Mouse (Mus musculus) hindbrain, embryonic 11.5 days (tissue): ENCODE measurements around the gene Sec63. TPM values are rescaled to one million over a fixed set of nuclear protein-coding genes. Genes with fewer than 3 reads are reported as not detected.

ENCODE experiments used
- ATAC-seq: fragments of 200-750 bp; cut with Nextera tagmentation; 2 replicates; pipeline ENCODE4 v1.8.0; 2017; ENCODE audit warnings: mild to moderate bottlenecking, moderate TSS enrichment, moderate library complexity; ENCODE audit not compliant: low FRiP score
- DNase-seq: peaks from one replicate; pipeline ENCODE4 v3.0.0-alpha.2; 2015; ENCODE audit warnings: low spot score
- H3K27ac ChIP-seq: fragments of 300-500 bp; sonication (generic); 2 replicates; pipeline ENCODE4 v1.5.1; 2014; ENCODE audit warnings: mild to moderate bottlenecking, low read depth, low read length
- H3K27me3 ChIP-seq: fragments of 300-500 bp; sonication (generic); 2 replicates; pipeline ENCODE4 v1.6.1; 2014; ENCODE audit warnings: mild to moderate bottlenecking, low read length, moderate library complexity, mixed read lengths; ENCODE audit not compliant: control insufficient read depth, insufficient read depth
- H3K36me3 ChIP-seq: fragments of 300-500 bp; sonication (generic); 2 replicates; pipeline ENCODE4 v1.6.1; 2014; ENCODE audit warnings: mild to moderate bottlenecking, low read length, moderate library complexity, mixed read lengths; ENCODE audit not compliant: control insufficient read depth, insufficient read depth
- H3K4me1 ChIP-seq: fragments of 300-500 bp; sonication (generic); replicated peaks from 2 replicates; pipeline ENCODE4 v1.6.1; 2014; ENCODE audit warnings: low read length, mixed read lengths; ENCODE audit not compliant: control insufficient read depth, insufficient read depth
- H3K4me2 ChIP-seq: fragments of 300-500 bp; sonication (generic); replicated peaks from 2 replicates; pipeline ENCODE4 v1.6.1; 2014; ENCODE audit warnings: mild to moderate bottlenecking, low read depth, low read length
- H3K4me3 ChIP-seq: fragments of 300-500 bp; sonication (generic); 2 replicates; pipeline ENCODE4 v1.5.1; 2014; ENCODE audit warnings: low read depth, low read length
- H3K9ac ChIP-seq: fragments of 300-500 bp; sonication (generic); 2 replicates; pipeline ENCODE4 v1.6.1; 2014; ENCODE audit warnings: low read depth, low read length
- H3K9me3 ChIP-seq: fragments of 300-500 bp; sonication (generic); 2 replicates; pipeline ENCODE4 v1.6.1; 2016; ENCODE audit warnings: low read length; ENCODE audit not compliant: control insufficient read depth
- WGBS: fragments of 180-500 bp; shearing (Covaris S2); extraction: QIAGEN DNeasy Blood & Tissue Kit; methylation state at CpG from one replicate; pipeline ENCODE4 v1.1.7; 2014; 5-methylcytosine and 5-hydroxymethylcytosine counted together
- polyA plus RNA-seq: library from polyadenylated mRNA; unstranded; fragments of >200 nt; fragmentation: Nextera tagmentation; extraction: Ambion mirVana; gene quantifications from 2 replicates; pipeline ENCODE4 v1.2.1, GENCODE M21; 2014

Sec63 gene
- polyA plus RNA-seq, 1 experiment from 2014 or later = 31.5 TPM

DNA sequence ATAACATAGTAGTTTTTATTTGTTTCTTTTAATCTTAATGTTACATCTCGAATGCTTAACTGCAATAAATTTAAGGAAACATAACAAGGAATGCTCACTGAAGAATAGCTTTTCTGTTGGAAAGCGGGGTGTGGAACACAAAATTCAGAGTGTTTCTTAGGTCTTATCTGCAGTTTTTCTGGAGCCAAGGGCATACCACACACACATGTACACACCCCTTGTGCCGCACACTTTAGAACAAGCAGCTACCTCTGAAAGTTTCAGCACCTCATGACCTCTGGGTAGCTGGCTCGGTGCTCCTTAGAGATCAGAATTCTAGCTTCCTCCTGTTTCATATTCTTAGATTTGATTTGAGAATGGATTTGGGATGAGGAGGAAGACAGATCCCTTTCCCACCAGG is 101.5 kb downstream of the Sec63 start:
- Histone ChIP-seq H3K36me3 (no peaks in the 10 kb centered on the region), H3K4me3 (no peak overlapping the region), H3K9me3 (no peaks in the 10 kb centered on the region), H3K4me1 (peaks cover 7% of the 10 kb centered on the region), H3K9ac (no peak overlapping the region), H3K4me2 (no peak overlapping the region), H3K27me3 (no peaks in the 10 kb centered on the region), H3K27ac (no peak overlapping the region)
- 88% methylated on average over 4 of the region's 4 CpGs for WGBS
- ATAC-seq (no peak), DNase-seq (no peak)

DNA sequence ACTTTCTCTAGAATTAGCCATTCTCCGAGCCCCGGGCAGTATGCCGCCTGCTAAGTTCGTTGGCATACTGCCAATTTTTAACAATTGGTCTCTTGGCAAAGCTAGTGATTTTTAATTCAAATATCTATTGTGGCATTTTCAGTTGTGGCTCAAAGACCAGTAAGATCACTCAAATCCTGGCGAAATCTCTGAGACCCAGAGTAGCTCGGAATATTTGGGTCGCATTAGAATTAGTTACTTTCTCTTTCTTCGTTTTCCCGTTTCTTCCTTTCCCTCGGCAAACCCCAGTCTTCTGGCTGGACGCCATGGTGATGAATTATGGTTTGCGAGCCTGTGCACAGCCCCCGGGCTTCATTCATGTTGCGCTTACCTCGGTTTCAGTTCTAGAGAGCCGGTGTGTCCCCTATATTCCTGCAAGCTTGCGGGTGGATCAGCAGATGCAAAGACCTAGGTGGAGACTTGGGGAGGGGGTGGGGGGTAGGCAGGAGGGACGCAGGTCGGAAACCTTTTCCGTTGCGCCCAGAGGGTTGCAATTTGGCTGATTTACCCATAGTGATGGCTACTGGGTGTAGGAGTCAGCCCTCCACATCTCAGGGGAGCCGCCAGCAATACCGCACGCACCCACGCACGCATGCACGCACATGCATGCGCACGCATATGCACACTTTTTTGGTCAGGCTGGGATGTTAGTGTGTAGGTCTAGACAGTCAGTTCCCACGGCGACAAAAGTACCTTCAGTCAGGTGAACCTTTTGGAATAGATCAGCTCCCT is 102.5 kb downstream of the Sec63 start:
- Histone ChIP-seq H3K4me1 (peaks cover 7% of the 10 kb centered on the region), H3K9ac (no peak overlapping the region), H3K4me3 (no peak overlapping the region; the same call in 1 of the 2 replicates), H3K36me3 (no peaks in the 10 kb centered on the region), H3K27ac (no peak overlapping the region), H3K4me2 (peak overlapping the region; percentile 21), H3K9me3 (no peaks in the 10 kb centered on the region), H3K27me3 (no peaks in the 10 kb centered on the region)
- DNase-seq = peak; percentile 27
- ATAC-seq = peak; percentile 59; the same call in 1 of the 2 replicates
- 60% methylated on average over 31 of the region's 31 CpGs for WGBS

DNA sequence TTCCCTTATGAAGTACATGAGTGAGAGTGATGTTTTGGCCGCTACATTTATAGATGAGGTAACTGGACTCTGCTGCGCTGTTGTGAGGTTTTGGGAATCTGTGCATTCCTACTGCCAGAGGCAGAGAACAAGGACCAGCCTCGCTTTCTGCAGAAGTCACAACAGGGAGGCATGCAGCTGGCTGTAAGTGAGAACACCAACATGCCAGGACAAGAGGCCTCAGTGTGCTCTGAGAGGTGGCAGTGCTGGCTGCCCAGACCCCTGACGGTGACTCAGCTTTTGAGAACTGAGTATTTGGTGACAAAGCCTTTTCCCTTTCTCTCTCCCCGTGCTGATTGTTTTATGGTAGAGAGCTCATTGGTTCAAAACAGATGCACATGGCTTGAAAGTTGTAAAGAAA is 103.4 kb downstream of the Sec63 start:
- ATAC-seq = no peak
- Histone ChIP-seq H3K4me3 (no peak overlapping the region), H3K36me3 (no peaks in the 10 kb centered on the region), H3K4me1 (peaks cover 6% of the 10 kb centered on the region), H3K4me2 (no peak overlapping the region), H3K9ac (no peak overlapping the region), H3K9me3 (no peaks in the 10 kb centered on the region), H3K27me3 (no peaks in the 10 kb centered on the region), H3K27ac (no peak overlapping the region)
- WGBS = 55% methylated on average over 5 of the region's 5 CpGs
- peak; percentile 17 for DNase-seq

DNA sequence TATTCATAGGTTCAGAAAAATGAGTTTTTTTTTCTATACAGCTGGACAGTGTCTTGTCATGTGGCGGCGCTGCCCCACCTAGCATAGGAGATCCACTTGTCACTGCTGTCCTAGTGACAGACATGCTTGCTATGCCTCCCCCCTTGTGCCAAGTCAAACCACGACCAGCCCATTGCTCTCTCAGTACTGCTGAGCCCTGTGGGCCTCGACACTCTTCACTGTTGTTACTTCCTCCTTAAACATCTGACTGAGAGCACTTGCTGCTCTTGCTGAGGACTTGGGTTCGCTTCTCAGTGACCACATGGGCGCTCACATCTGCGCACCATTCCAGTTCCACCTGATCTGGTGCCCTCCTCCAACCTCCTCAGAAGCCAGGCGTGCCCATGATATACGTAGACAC is 107.1 kb downstream of the Sec63 start:
- WGBS = 91% methylated on average over 9 of the region's 9 CpGs

DNA sequence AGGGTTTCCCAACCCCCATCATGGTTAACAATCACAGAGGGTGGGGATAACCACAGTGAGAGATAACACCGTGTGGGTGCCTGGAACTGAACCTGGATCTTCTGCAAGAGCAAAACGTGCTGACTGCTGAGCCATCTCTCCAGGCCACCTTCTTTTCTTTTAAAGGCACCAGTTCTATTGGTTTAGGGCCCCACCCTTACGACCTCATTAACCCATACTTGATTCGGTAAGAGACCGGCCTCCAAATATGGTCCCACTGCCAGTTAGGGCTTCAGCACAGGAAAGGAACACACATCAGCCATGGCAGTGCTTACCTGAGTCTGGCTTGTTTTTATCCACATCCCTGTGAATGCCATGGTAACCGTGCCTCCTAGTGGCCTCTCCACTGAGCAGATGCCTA is 108.2 kb downstream of the Sec63 start:
- 74% methylated on average over 6 of the region's 6 CpGs for WGBS
- Histone ChIP-seq H3K36me3 (no peaks in the 10 kb centered on the region), H3K4me1 (no peaks in the 10 kb centered on the region; the same call in 1 of the 2 replicates), H3K27ac (no peak overlapping the region), H3K9ac (no peak overlapping the region), H3K4me2 (no peak overlapping the region), H3K27me3 (no peaks in the 10 kb centered on the region), H3K4me3 (no peak overlapping the region), H3K9me3 (no peaks in the 10 kb centered on the region)
- no peak for DNase-seq
- ATAC-seq = no peak

More for the DNA sequence above, 107.1 kb downstream of the Sec63 start:
- DNase-seq (no peak), ATAC-seq (no peak)
- Histone ChIP-seq H3K9ac (no peak overlapping the region), H3K4me1 (peaks cover 2% of the 10 kb centered on the region), H3K36me3 (no peaks in the 10 kb centered on the region), H3K27me3 (no peaks in the 10 kb centered on the region), H3K4me3 (no peak overlapping the region), H3K27ac (no peak overlapping the region), H3K9me3 (no peaks in the 10 kb centered on the region), H3K4me2 (no peak overlapping the region)

DNA sequence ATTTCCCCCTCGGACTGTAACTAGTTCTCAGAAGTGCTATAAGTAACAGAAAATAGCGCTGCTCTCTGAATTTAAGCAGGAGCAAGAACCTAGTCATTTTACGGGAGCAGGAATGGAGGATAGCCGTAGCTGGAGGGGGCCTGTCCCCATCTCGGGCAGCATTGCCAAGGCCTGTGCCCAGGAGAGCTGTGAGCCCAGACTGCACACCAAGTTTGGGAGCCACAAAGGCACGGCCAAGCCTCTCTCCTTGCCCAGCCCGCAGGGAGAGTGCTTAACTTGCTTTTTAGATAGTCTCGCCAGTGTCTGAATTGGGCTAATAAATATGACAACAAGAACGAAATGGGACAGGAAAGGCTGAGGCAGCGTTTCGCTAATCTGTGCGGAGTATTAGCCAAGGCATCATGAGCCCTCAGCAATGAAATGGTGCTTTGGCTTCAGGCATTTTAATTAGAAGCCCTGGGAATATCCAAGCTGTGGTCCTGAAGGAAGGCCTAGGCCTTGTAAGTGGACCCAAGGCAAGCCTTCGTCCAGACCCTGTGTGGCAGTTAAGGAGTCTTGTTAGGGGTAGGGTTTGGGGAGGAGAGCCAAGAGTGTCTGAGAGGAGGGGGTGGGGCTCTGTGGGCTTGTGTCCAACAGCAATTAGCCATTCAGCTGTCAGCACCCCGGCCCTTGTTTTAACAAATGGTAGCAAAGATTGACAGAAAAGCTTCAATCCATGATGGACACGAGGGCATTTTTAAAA is 111.1 kb downstream of the Sec63 start:
- no peak overlapping the region for H3K9ac ChIP-seq
- DNase-seq = no peak
- no peak overlapping the region for H3K4me2 ChIP-seq
- no peak for ATAC-seq
- no peaks in the 10 kb centered on the region for H3K9me3 ChIP-seq
- H3K4me1 ChIP-seq = no peaks in the 10 kb centered on the region
- no peak overlapping the region for H3K27ac ChIP-seq
- no peaks in the 10 kb centered on the region for H3K27me3 ChIP-seq
- WGBS = 88% methylated on average over 15 of the region's 15 CpGs
- H3K36me3 ChIP-seq = no peaks in the 10 kb centered on the region
- no peak overlapping the region for H3K4me3 ChIP-seq

DNA sequence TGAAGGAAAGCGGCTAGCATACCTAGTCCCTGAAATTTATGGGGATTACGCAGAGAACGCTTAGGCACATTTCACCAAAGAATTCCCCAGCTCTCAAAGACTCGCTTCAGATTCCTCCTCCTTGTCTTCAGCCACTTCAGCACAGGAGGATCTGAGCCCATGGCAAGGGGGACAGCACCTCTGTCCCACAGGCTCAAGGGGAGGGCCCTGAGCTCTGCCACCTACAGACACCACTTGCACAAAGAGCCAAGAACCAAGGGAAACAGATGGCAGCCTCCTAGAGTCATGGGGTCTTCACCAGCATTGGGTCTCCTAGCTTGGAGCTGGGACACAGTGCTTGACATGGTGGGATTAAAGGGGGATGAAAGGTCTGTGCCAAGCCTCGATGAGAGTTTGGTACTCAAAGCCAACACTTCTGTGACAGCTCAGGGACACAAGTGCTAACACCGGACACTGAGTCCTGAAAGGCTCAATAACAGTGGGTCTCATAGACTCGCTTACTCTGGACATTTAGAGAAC is 111.8 kb downstream of the Sec63 start:
- Histone ChIP-seq H3K36me3 (no peaks in the 10 kb centered on the region), H3K4me3 (no peak overlapping the region), H3K9ac (no peak overlapping the region), H3K27ac (no peak overlapping the region), H3K4me1 (no peaks in the 10 kb centered on the region), H3K4me2 (no peak overlapping the region), H3K9me3 (no peaks in the 10 kb centered on the region), H3K27me3 (no peaks in the 10 kb centered on the region)
- ATAC-seq (no peak), DNase-seq (no peak)
- 88% methylated on average over 7 of the region's 7 CpGs for WGBS

DNA sequence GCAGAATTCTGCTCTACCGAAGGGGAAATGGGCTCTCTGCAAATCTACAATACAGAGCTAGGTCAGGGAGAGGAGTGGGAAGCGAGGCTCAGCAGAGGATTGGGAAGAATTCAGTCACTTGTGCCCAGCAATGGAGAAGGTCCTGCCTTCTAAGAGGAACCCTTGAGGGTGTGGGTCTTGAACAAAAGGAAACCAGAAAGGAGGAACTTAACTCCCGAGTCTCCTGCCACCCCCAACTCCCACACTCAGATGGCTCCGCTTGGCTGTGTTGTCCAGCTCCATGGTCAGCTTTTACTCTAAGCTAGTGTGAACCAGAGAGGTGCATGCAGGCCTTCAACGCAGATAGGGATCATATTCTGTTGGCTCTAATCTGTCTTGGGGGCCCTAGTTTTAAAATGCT is 114.9 kb downstream of the Sec63 start:
- no peaks in the 10 kb centered on the region for H3K27me3 ChIP-seq
- WGBS = 76% methylated on average over 5 of the region's 5 CpGs
- no peak overlapping the region for H3K27ac ChIP-seq
- H3K4me1 ChIP-seq = no peaks in the 10 kb centered on the region
- no peaks in the 10 kb centered on the region for H3K36me3 ChIP-seq
- no peak overlapping the region for H3K4me3 ChIP-seq
- ATAC-seq = no peak
- no peak overlapping the region for H3K4me2 ChIP-seq
- H3K9me3 ChIP-seq = no peaks in the 10 kb centered on the region
- H3K9ac ChIP-seq = no peak overlapping the region
- DNase-seq = no peak
